Mouse (Mus musculus) layer of hippocampus, adult 18-20 months (tissue): ENCODE data around the gene Zdhhc8. TPM values are rescaled to one million over a fixed set of nuclear protein-coding genes. Genes with fewer than 3 reads are reported as not detected.

Experiments used
- microRNA-seq, 2 experiments: library from miRNA; unstranded; fragments of <30 nt; microRNA quantifications; one replicate each; pipeline ENCODE4 v1.2.0; 2021
- total RNA-seq, 2 experiments: library from RNA; stranded (reverse); gene quantifications; 2 replicates each; pipeline ENCODE4 v1.2.3; 2021

The Zdhhc8 gene
- total RNA-seq, 2 experiments from 2014 or later: 69.4 to 75.9 TPM

Small RNA genes lying within 50 kb of the gene (microRNA-seq; reads per million reads assigned to microRNA genes)
- gene Gm24572 (0 reads per million in 2 experiments), gene Mir1306 (190 to 204 reads per million in 2 experiments)

Other genes with a start within 250 kb of the Zdhhc8 start
- 10 to 100 TPM; 71.2 to 76.7 TPM for gene Dgcr6, start 182.3 kb downstream of the Zdhhc8 start, total RNA-seq
- 10 to 100 TPM; 41.1 to 45.8 TPM for gene Prodh, start 144.9 kb downstream of the Zdhhc8 start, total RNA-seq
- gene Rtn4r, start 107.5 kb downstream of the Zdhhc8 start, total RNA-seq: 100 to 1,000 TPM; 108 to 117 TPM
- gene Ccdc188, start 17.3 kb downstream of the Zdhhc8 start, total RNA-seq: not detected
- gene Trmt2a, start 13.5 kb upstream of the Zdhhc8 start, total RNA-seq: 10 to 100 TPM; 50.7 to 53.0 TPM
- gene Ranbp1, start 13.6 kb upstream of the Zdhhc8 start, total RNA-seq: 10 to 100 TPM; 88.9 to 95.6 TPM
- gene Gm49776, start 23.2 kb upstream of the Zdhhc8 start, total RNA-seq: not detected
- 10 to 100 TPM; 35.7 to 43.0 TPM for gene Dgcr8, start 54.1 kb upstream of the Zdhhc8 start, total RNA-seq
- gene Tango2, start 113.0 kb upstream of the Zdhhc8 start, total RNA-seq: 100 to 1,000 TPM; 102 to 116 TPM
- 10 to 100 TPM; 33.2 to 38.6 TPM for gene Arvcf, start 113.0 kb upstream of the Zdhhc8 start, total RNA-seq
- gene Txnrd2, start 191.2 kb upstream of the Zdhhc8 start, total RNA-seq: 10 to 100 TPM; 15.3 to 22.4 TPM
- 10 to 100 TPM; 78.2 to 82.4 TPM for gene Comt, start 191.7 kb upstream of the Zdhhc8 start, total RNA-seq